Mouse (Mus musculus): ENCODE results near the gene Lrrc4c. TPM values are rescaled to one million over a fixed set of nuclear protein-coding genes. Genes with fewer than 3 reads are reported as not detected.

The Lrrc4c gene
- total and polyA plus RNA-seq, 3 experiments = not detected

DNA sequence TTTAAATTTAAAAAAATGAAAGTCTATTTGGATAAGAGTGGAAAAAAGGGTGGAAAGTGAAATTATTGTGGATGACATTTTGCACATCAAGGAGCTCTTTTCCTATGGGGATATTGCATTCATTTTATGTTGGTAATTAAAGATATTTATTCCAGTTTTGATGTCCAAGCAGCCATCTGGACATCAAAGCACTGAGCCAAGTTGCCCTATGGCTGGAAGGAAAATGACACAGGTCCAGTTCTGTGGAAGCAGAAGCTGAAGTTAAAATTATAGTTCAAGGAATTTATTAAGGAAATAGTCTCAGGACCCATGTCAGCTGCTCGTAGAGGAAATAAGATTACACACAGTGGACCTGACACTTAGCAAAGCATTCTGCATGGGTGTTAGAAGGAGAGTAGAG is 187.7 kb downstream of the Lrrc4c start:
- no peak for DNase-seq (ENCODE audit: extremely low read depth)
- Histone ChIP-seq H3K4me2 (ENCODE audit: insufficient read depth, low read depth, poor library complexity, severe bottlenecking) (no peak overlapping the region), H3K4me3 (replicated peaks in 1 of 3; ENCODE audit: low read depth in 2 of 3, low read length in 2 of 3, poor library complexity in 1 of 3) (no peak overlapping the region), H3K36me3 (replicated peaks in 1 of 2; ENCODE audit: control insufficient read depth in 1 of 2, insufficient read depth in 1 of 2, low read length in 1 of 2) (no peaks in the 10 kb centered on the region), H3K79me2 (replicated peaks; ENCODE audit: control insufficient read depth, extremely low read depth, insufficient read depth, poor library complexity, severe bottlenecking) (no peaks in the 10 kb centered on the region), H3K4me1 (ENCODE audit: control insufficient read depth in 1 of 2, insufficient read depth in 2 of 2) (no peaks in the 10 kb centered on the region), H3K27me3 (replicated peaks) (no peaks in the 10 kb centered on the region), H3K27ac (ENCODE audit: insufficient read depth, low read depth) (no peak overlapping the region), H3K9me3 (replicated peaks; ENCODE audit: low read length) (peaks cover 21% of the 10 kb centered on the region), H3K9ac (ENCODE audit: insufficient read depth, low read depth) (no peak overlapping the region)
- in situ Hi-C loops (cut with MboI; ENCODE audit: low pct_ligation_motif_present, low pct_unique_long_range_greater_than_20kb, low sequenced_read_pairs) (no loop called here), dilution Hi-C loops (cut with MboI; ENCODE audit: extremely low pct_ligation_motif_present, extremely low pct_unique_long_range_greater_than_20kb, low sequenced_read_pairs) (no loop called here)
- TF ChIP-seq POLR2A (IDR thresholded peaks at IDR 0.05; ENCODE audit: low read depth, low read length) (no peak), MAZ (IDR thresholded peaks at IDR 0.05; ENCODE audit: low read depth, low read length) (no peak), HCFC1 (IDR thresholded peaks at IDR 0.05; ENCODE audit: low read depth, low read length) (no peak), USF2 (conservative IDR thresholded peaks at IDR 0.05; ENCODE audit: low read depth, low read length) (no peak), E2F4 (IDR thresholded peaks at IDR 0.05; ENCODE audit: insufficient replicate concordance, low read depth, low read length) (no peak), ELF1 (IDR thresholded peaks at IDR 0.05; ENCODE audit: low read depth, low read length) (no peak)

DNA sequence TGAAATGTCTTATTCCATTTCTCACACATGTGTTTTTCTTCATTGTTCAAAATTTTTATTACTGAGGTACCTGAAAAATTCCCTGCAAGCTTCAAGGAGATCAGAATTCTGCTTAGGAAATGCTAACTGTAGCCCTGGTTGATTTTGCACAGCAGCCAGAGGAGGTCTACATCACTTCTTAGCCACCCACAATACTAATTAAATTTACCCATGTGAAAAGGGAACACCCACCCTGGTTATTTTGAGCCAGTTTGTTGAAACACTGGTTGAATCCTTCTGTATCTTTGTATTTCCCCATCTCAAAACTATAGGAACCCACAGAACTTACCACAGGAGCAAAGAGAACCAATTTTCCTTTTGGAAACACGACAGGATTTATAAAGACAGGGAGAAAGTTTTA is 191.0 kb downstream of the Lrrc4c start:
- H3K9ac ChIP-seq (ENCODE audit: insufficient read depth, low read depth) = no peak overlapping the region

DNA sequence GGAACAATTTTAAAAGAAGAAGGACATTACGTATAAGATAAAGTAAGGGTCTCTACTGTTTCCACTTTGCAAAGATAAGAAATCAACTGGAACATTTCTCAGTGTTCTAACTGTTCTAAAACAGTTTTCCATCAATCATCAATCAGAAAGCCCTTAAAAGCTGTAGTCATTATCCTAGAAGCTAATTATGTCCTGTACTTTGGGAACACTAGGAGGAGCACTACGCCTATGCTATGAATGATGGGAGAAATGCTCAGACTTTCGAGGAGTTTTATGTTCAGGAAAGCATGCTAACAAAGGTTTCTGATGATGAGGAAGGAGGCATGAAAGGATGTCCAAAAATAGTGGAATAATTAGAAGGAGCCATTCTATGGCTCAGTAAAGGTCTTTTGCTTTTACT is 219.5 kb downstream of the Lrrc4c start:
- H3K27ac ChIP-seq (ENCODE audit: insufficient read depth, low read depth) = no peak overlapping the region
- H3K27me3 ChIP-seq (replicated peaks) = no peaks in the 10 kb centered on the region
- no peak for DNase-seq (ENCODE audit: extremely low read depth)
- no peaks in the 10 kb centered on the region for H3K79me2 ChIP-seq (replicated peaks; ENCODE audit: control insufficient read depth, extremely low read depth, insufficient read depth, poor library complexity, severe bottlenecking)
- dilution Hi-C loops (cut with MboI; ENCODE audit: extremely low pct_ligation_motif_present, extremely low pct_unique_long_range_greater_than_20kb, low sequenced_read_pairs) (no loop called here), in situ Hi-C loops (cut with MboI; ENCODE audit: low pct_ligation_motif_present, low pct_unique_long_range_greater_than_20kb, low sequenced_read_pairs) (no loop called here)
- no peaks in the 10 kb centered on the region for H3K4me1 ChIP-seq (ENCODE audit: control insufficient read depth in 1 of 2, insufficient read depth in 2 of 2)
- H3K4me2 ChIP-seq (ENCODE audit: insufficient read depth, low read depth, poor library complexity, severe bottlenecking) = no peak overlapping the region
- H3K36me3 ChIP-seq (replicated peaks in 1 of 2; ENCODE audit: control insufficient read depth in 1 of 2, insufficient read depth in 1 of 2, low read length in 1 of 2) = no peaks in the 10 kb centered on the region
- TF ChIP-seq GABPA (IDR thresholded peaks at IDR 0.05; ENCODE audit: insufficient replicate concordance, low read depth, low read length) = no peak
- TF ChIP-seq ZNF384 (IDR thresholded peaks at IDR 0.05; ENCODE audit: low read depth, low read length) = no peak
- no peak for TF ChIP-seq CHD2 (IDR thresholded peaks at IDR 0.05; ENCODE audit: low read length)
- TF ChIP-seq KAT2A (IDR thresholded peaks at IDR 0.05; ENCODE audit: insufficient replicate concordance, low read length) = no peak
- no peak for TF ChIP-seq POLR2AphosphoS2 (IDR thresholded peaks at IDR 0.05; ENCODE audit: low read depth, low read length)
- TF ChIP-seq MEF2A (IDR thresholded peaks at IDR 0.05; ENCODE audit: borderline replicate concordance, low read depth, low read length) = no peak
- no peak for TF ChIP-seq IRF4 (IDR thresholded peaks at IDR 0.05; ENCODE audit: low read depth, low read length)
- no peak for TF ChIP-seq CHD1 (IDR thresholded peaks at IDR 0.05; ENCODE audit: low read depth, low read length)
- no peak for TF ChIP-seq MAX (IDR thresholded peaks at IDR 0.05; ENCODE audit: low read length)
- TF ChIP-seq PAX5 (IDR thresholded peaks at IDR 0.05; ENCODE audit: low read length) = no peak
- peaks cover 23% of the 10 kb centered on the region for H3K9me3 ChIP-seq (replicated peaks; ENCODE audit: low read length)
- H3K4me3 ChIP-seq (replicated peaks in 1 of 3; ENCODE audit: low read depth in 2 of 3, low read length in 2 of 3, poor library complexity in 1 of 3) = no peak overlapping the region
- H3K9ac ChIP-seq (ENCODE audit: insufficient read depth, low read depth) = no peak overlapping the region

More for the DNA sequence above, 191.0 kb downstream of the Lrrc4c start:
- Histone ChIP-seq H3K9me3 (replicated peaks; ENCODE audit: low read length) (peaks cover 16% of the 10 kb centered on the region), H3K4me1 (ENCODE audit: control insufficient read depth in 1 of 2, insufficient read depth in 2 of 2) (no peaks in the 10 kb centered on the region), H3K79me2 (replicated peaks; ENCODE audit: control insufficient read depth, extremely low read depth, insufficient read depth, poor library complexity, severe bottlenecking) (no peaks in the 10 kb centered on the region), H3K27ac (ENCODE audit: insufficient read depth, low read depth) (no peak overlapping the region), H3K4me3 (replicated peaks in 1 of 3; ENCODE audit: low read depth in 2 of 3, low read length in 2 of 3, poor library complexity in 1 of 3) (no peak overlapping the region), H3K27me3 (replicated peaks) (no peaks in the 10 kb centered on the region), H3K4me2 (ENCODE audit: insufficient read depth, low read depth, poor library complexity, severe bottlenecking) (no peak overlapping the region), H3K36me3 (replicated peaks in 1 of 2; ENCODE audit: control insufficient read depth in 1 of 2, insufficient read depth in 1 of 2, low read length in 1 of 2) (no peaks in the 10 kb centered on the region)
- dilution Hi-C loops (cut with MboI; ENCODE audit: extremely low pct_ligation_motif_present, extremely low pct_unique_long_range_greater_than_20kb, low sequenced_read_pairs) = no loop called here
- no peak for DNase-seq (ENCODE audit: extremely low read depth)
- TF ChIP-seq ETS1 (conservative IDR thresholded peaks at IDR 0.05; ENCODE audit: low read depth, low read length) (no peak), CHD2 (IDR thresholded peaks at IDR 0.05; ENCODE audit: low read length) (no peak), MAX (IDR thresholded peaks at IDR 0.05; ENCODE audit: low read length) (no peak), PAX5 (IDR thresholded peaks at IDR 0.05; ENCODE audit: low read length) (no peak), UBTF (IDR thresholded peaks at IDR 0.05; ENCODE audit: low read depth, low read length) (no peak), KAT2A (IDR thresholded peaks at IDR 0.05; ENCODE audit: insufficient replicate concordance, low read length) (no peak)
- in situ Hi-C loops (cut with MboI; ENCODE audit: low pct_ligation_motif_present, low pct_unique_long_range_greater_than_20kb, low sequenced_read_pairs) = no loop called here

All from CH12.LX (cell line).